Mouse (Mus musculus) ES-Bruce4 (cell line): ENCODE measurements at regions not wholly inside any gene's neighbourhood (a gene's known extent, or its start where the extent isn't known, plus 50 kb on each side); places are given as distances from the start of the nearest gene placed in this dataset.

ENCODE experiments used
- H3K27ac ChIP-seq: 2 replicates; pipeline ENCODE4 v1.5.1; 2012; ENCODE audit warnings: low read length, inconsistent platforms; ENCODE audit not compliant: insufficient read depth
- H3K27me3 ChIP-seq: 2 replicates; pipeline ENCODE4 v1.6.1; 2012; ENCODE audit warnings: mild to moderate bottlenecking, low read length, inconsistent platforms; ENCODE audit not compliant: control insufficient read depth, poor library complexity, insufficient read depth, severe bottlenecking
- H3K36me3 ChIP-seq: 2 replicates; pipeline ENCODE4 v1.6.1; 2012; ENCODE audit warnings: inconsistent platforms, mild to moderate bottlenecking, low read length, moderate library complexity; ENCODE audit not compliant: control insufficient read depth, poor library complexity, insufficient read depth, severe bottlenecking
- H3K4me1 ChIP-seq: one replicate; pipeline ENCODE4 v1.8.1; 2011; ENCODE audit warnings: low read length; ENCODE audit not compliant: control insufficient read depth, insufficient read depth
- H3K4me3 ChIP-seq: 2 replicates; pipeline ENCODE4 v1.5.1; 2011; ENCODE audit warnings: low read depth, mild to moderate bottlenecking, low read length
- H3K9ac ChIP-seq: 2 replicates; pipeline ENCODE4 v1.6.1; 2012; ENCODE audit warnings: low read depth, mild to moderate bottlenecking, inconsistent platforms; ENCODE audit not compliant: poor library complexity, severe bottlenecking
- H3K9me3 ChIP-seq: replicated peaks from 2 replicates; pipeline ENCODE4 v1.6.1; 2012; ENCODE audit warnings: mild to moderate bottlenecking, low read length, inconsistent platforms; ENCODE audit not compliant: control insufficient read depth, poor library complexity, insufficient read depth, severe bottlenecking
- CTCF ChIP-seq: IDR thresholded peaks from one replicate; pipeline ENCODE4 v1.8.1; 2011; ENCODE audit warnings: low read depth, low read length
- EP300 ChIP-seq: IDR thresholded peaks from 2 replicates; pipeline ENCODE4 v1.6.1; 2011; ENCODE audit warnings: low read depth, low read length; ENCODE audit not compliant: insufficient read depth
- POLR2A ChIP-seq: IDR thresholded peaks from one replicate; pipeline ENCODE4 v1.8.1; 2011; ENCODE audit warnings: low read length; ENCODE audit not compliant: insufficient read depth

DNA sequence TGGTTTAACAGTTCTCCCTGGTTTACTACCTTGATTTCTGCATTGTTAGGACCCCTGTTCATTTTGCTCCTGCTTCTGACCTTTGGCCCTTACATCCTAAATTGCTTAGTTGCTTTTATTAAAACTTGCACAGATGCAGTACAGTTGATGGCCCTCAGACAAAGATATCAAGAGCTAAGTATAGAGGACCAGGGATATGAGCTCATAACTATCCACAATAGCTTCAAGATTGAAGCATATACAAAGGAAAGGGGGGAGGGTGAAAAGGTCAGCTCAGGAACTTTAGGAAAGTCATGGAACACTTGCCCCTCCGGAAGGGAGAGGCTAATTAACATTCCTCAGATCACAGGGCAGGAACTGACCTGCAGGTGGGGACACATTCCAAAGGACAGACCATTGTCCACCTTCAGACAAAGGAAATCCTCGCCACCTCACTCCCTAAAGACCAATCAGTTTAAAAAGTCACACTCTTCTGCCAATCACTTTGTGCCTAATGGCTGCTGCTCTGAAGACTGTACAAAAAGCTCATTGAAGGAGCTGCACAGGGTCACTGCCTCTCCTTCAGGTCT, 751.1 kb upstream of the Adarb2 start:
- Histone ChIP-seq H3K9ac (no peak overlapping the region), H3K27ac (no peak overlapping the region), H3K36me3 (no peaks in the 10 kb centered on the region), H3K9me3 (no peaks in the 10 kb centered on the region; the same call in 1 of the 2 replicates), H3K4me3 (no peak overlapping the region), H3K4me1 (no peaks in the 10 kb centered on the region), H3K27me3 (no peaks in the 10 kb centered on the region)
- TF ChIP-seq CTCF: no peak
- TF ChIP-seq POLR2A: no peak
- TF ChIP-seq EP300: 0 out of 2 replicates have a peak, but pooled peaks have one; percentile 26

DNA sequence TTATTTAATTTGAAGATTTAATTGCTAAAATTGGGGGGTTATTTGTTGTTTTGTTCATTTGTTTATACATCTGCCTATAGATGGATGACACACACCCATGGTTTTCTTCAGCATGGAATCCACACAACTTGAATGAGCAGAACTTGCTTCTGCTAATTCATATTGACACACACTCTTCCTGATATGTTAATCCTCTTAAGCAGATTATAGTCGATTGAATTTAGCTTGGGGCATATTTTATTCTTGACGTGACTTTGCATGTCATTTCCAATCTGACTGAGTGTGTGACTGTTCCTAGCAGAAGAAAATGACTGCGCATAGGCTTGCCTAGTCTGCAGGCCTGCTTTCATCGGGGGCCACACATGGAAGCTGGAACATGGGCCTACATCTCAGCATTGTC, 727.0 kb upstream of the Adarb2 start:
- Histone ChIP-seq H3K27ac (no peak overlapping the region), H3K36me3 (no peaks in the 10 kb centered on the region), H3K4me1 (no peaks in the 10 kb centered on the region), H3K9me3 (no peaks in the 10 kb centered on the region), H3K4me3 (no peak overlapping the region), H3K27me3 (no peaks in the 10 kb centered on the region), H3K9ac (no peak overlapping the region)
- no peak for TF ChIP-seq CTCF
- no peak for TF ChIP-seq POLR2A
- no peak for TF ChIP-seq EP300

DNA sequence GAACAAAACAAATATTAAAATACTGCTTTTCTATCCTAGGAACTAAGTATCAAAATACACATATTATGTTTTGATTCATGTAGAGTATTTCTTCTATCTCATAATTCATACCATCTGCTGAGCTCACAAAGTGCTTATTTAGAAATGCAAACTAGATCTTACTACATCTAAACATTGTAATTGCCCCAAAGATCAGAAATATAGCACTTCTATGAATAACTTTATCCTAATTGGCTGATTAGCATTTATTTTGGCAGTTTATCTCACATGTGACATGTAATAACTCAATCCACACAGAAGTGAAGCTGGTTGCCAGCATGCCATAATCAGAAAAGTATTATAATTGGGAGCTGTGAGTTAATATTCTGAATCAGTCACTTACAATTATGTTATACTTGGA, 684.6 kb upstream of the Adarb2 start:
- Histone ChIP-seq H3K4me3 (no peak overlapping the region), H3K4me1 (no peaks in the 10 kb centered on the region), H3K9ac (no peak overlapping the region), H3K27ac (no peak overlapping the region), H3K9me3 (no peaks in the 10 kb centered on the region), H3K36me3 (no peaks in the 10 kb centered on the region), H3K27me3 (no peaks in the 10 kb centered on the region)
- no peak for TF ChIP-seq EP300

DNA sequence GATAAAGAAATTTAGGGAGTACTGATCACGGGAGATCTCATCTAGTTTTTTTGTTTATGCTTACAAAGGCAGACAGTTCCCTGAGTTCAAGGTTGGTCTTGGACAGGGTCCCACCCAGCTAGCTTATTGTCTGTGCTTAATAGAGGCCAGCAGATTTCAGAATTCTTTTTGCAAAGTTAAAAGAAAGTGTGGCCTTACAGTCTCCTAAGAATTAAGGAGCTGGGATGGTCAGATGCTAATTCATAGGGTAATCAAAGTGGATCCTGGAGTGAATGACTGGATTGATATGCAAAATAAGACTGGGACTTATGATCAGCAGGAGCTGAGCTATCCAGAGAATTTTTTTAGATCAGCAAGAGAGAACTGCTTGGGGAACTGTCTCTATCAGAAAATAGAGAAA, 678.2 kb upstream of the Adarb2 start:
- TF ChIP-seq CTCF (no peak), POLR2A (no peak), EP300 (no peak)
- Histone ChIP-seq H3K36me3 (no peaks in the 10 kb centered on the region; the same call in 1 of the 2 replicates), H3K9me3 (peaks cover 15% of the 10 kb centered on the region), H3K27me3 (no peaks in the 10 kb centered on the region), H3K4me1 (no peaks in the 10 kb centered on the region), H3K4me3 (no peak overlapping the region), H3K27ac (no peak overlapping the region), H3K9ac (no peak overlapping the region)

DNA sequence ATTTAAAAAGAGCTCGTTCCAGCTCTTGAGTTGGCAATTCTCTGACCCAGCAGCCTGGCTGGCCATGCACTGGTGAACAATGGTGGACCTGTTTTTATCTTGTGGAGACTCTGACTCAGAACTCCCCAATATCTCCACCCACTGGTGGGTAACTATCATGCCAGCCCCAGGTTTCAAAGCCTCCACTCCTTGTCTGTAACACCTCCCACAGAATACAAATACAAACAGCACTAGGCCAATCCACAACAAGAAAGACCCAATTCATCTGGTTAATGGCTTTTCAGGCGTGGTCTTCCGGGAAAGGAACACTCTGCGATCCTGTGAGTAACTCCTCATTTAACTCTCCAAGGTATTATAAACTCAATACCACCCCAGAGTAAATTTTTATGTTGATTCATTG, 663.8 kb upstream of the Adarb2 start:
- no peak overlapping the region for H3K9ac ChIP-seq
- no peak for TF ChIP-seq CTCF
- no peak for TF ChIP-seq EP300
- TF ChIP-seq POLR2A: no peak
- H3K27ac ChIP-seq: no peak overlapping the region
- H3K27me3 ChIP-seq: no peaks in the 10 kb centered on the region
- H3K36me3 ChIP-seq: no peaks in the 10 kb centered on the region
- H3K9me3 ChIP-seq: peaks cover 5% of the 10 kb centered on the region; the same call in 1 of the 2 replicates
- no peak overlapping the region for H3K4me3 ChIP-seq
- no peaks in the 10 kb centered on the region for H3K4me1 ChIP-seq

DNA sequence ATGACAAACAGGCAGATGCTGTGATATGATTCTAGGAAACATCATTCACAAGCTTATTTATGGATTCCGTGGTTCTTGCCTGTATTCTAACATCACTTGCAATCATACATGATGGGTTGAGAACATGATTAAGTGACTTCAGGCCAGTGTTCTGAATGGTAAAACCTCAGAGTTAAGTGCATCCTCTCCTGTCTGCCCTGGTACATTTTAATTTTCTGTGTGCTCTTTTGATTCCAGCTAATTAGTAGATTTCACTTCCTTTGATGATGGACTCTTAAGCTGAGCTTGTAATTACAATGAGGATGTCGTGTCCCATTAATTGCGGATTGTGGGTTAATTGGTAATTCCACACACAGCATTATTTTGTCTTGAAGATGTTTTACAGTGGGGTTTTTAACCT, 618.6 kb upstream of the Adarb2 start:
- no peaks in the 10 kb centered on the region for H3K36me3 ChIP-seq
- no peak overlapping the region for H3K9ac ChIP-seq
- no peak for TF ChIP-seq CTCF
- H3K27ac ChIP-seq: no peak overlapping the region
- H3K9me3 ChIP-seq: peaks cover 4% of the 10 kb centered on the region; the same call in 1 of the 2 replicates
- H3K27me3 ChIP-seq: no peaks in the 10 kb centered on the region
- H3K4me3 ChIP-seq: no peak overlapping the region
- H3K4me1 ChIP-seq: no peaks in the 10 kb centered on the region
